Mouse (Mus musculus) CD4-positive, CD25-positive, alpha-beta regulatory T cell, adult 2 months (primary cell): Measurements from ENCODE around the gene Tex14.
A peak's percentile ranks its signal among the peaks of the same experiment; 100 is the strongest.

Source experiments
- DNase-seq: peaks from one replicate; pipeline ENCODE4 v3.0.0-alpha.2; 2012; ENCODE audit warnings: low read depth, low spot score

The Tex14 gene

DNA sequence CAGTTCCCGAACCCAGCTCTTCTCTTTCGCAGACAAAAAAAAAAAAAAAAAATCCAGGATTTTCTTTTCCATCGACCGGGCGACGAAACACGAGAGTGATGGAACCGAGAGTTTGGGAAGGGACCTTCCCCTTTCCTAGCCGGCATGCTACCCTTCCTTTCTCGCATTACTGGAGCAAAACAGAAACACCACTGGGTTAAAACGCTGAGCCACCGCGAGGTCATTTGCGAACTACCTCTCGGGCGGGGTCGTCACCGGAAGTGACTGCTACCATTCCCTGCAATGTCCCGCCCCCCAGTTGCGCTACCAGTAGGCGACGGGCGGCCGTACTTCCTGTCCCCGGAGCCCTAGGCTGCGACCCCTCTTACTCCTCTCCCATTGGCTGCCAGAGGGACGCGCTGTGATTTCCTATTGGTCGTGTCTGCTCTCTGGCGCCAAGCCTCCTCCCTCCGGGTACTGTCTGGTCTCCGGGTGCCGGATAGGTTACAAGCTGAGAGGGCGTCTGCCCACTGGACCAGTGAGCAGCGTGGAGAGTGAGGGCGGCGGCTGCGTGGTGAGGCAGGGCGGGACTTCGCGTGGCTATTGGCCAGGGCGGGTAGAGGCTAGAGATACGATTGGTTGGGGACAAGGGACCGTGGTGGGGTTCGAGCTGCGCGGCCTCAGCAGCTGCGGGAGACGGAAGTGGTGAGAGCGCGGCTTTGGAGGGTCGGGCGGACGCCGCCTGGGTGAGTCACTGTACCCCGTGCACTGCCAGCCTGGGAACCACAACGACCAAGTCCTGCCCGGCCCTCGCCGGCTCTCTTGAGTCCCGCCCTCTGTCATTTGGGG is 186.9 kb downstream of the Tex14 start, which contains the start of gene Mtmr4:
Gene Mtmr4 (plus strand): TSS at position 637 of the 828 bp plus-strand sequence.
- DNase-seq = peak; percentile 99

DNA sequence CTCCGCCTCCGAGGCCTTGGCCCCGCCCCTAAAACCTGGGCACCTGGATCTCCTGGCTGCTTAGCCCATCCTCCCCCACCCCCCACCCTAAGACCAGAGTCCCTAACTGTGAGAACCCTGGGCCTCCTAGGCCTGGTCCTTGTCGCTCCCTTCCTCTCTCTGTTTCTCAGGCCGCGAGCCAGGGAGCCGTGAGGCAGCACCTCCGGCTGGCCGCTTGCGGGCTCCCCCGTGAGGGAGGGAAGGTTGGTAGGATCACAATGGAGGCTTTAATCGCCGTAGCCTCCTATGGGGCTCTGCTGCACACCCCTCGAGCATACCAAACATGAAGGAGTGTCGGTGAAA is 187.5 kb downstream of the Tex14 start:
- DNase-seq = no peak

DNA sequence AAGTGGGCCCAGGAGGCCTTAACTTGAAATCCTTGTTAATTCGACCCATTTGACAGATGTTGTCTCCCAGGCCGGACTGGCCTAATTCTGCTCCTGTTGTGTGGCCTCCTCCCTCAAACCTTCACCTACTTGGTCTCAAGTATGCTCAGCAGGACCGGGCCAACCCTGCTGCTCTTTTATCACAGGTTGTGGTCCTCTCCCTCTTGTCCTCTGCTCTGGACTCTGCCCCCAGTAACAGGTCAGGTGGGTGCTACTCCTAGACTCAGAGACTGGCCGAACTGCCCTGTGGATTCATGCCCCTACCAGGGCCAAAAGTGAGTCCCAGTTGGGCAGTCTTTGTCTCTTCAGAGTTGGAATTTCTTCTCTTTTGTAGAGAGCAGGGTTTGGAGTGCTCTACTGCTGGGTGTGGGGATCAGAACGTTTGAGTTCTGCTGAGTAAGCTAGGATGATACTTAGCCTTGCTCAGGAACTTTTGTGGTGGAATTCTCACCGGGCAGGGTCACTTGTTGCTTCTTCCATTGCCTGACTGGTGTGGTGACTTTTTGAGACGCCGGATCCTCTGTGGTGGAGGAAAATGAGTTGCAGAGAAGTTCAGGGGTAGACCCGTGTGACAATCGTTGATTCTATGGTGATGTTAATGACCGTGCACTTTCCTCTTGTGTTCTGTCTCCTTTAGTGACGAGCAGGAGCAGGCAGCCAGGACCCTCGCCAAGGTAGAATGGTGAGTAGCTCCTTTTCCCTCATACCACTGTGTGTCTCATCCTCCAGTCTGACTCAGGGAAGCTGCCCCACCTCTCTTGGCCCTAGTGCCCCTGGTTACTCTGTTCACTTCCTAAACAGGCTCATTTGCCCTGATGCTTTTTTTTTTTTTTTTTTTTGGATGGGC is 188.1 kb downstream of the Tex14 start:
- DNase-seq = peak; percentile 7

DNA sequence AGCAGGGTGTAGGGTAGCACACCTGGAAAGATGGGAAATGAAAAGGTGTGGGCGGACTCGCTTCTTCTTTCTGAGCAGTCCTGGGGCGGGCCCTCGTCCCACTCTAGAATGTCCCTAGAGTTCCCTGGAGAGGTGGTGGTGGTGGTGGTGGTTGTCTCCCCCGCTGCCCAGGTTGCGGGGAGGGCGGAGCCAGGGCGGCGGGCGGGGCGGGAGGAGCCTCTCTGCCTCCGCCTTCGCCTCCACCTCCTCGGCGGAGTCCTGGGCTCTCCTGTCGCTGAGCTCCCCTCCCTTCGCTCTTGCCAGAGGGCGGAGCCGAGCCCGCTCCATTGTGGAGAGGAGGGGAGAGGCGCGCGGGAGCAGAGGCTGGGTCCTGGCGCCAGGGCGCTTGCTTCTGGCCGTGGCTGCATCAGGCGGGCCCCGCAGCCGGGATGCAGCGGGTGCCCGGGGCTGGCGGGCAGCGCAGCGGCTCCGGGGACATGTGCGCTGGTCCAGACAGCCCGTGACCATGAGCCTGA is 190.5 kb downstream of the Tex14 start:
- DNase-seq = peak; percentile 81

DNA sequence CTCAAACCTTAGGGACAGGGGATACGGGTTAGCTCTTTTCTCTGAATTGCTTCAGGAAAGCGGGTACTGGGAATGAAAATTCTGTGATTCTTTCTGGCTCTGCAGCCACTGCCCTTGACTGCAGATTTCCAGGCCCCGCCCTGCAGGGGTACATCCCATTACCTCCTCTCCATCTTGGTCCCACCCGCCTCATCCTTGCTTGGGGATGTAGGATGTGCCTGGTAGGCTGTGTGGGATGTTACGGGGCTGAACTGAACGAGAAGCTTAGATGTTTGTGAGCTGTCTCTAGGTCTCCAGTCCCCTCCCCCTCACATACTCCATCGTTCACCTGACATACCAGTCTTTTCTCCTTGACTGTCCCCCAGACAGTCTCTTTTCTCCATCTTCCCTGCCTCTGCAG is 191.1 kb downstream of the Tex14 start:
- DNase-seq = peak; percentile 20

DNA sequence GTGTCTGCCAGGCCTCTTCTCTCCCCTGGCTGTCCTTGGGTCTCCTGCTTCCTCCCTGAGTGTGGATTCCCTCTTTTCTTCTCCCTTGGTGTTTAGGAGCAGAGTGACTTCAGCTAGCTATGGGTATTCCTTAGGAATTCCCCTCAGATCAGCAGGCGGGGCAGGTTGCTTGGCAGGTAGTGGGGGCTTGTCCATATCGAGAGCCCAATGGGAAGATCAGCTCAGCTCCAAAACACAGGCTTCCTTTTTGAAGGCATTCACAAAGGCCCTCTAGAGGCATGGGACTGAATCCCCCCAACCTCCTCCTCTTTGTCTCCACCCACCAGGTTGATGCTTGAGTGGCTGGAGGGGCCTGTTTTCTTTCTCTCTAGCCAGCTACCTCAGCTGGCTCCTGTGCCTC is 191.6 kb downstream of the Tex14 start:
- DNase-seq = no peak

DNA sequence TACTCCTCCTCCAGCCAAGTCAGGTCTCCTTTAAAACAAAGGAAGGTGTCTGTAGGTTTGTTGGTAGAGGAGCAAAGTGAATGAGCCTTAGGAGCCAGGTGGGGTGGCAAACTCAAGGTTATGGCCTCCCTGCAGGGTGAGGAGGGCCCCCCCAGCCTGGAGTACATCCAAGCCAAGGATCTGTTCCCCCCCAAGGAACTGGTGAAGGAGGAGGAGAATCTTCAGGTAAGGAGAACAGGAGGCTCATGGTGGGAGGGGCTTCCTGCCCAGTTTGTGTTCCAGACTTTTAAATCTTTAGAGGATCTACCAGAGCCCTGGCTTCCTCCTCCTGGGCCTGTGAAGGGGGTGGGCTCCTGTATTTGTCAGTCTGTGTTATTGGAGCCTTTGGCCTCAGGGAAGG is 192.2 kb downstream of the Tex14 start:
- DNase-seq = no peak

DNA sequence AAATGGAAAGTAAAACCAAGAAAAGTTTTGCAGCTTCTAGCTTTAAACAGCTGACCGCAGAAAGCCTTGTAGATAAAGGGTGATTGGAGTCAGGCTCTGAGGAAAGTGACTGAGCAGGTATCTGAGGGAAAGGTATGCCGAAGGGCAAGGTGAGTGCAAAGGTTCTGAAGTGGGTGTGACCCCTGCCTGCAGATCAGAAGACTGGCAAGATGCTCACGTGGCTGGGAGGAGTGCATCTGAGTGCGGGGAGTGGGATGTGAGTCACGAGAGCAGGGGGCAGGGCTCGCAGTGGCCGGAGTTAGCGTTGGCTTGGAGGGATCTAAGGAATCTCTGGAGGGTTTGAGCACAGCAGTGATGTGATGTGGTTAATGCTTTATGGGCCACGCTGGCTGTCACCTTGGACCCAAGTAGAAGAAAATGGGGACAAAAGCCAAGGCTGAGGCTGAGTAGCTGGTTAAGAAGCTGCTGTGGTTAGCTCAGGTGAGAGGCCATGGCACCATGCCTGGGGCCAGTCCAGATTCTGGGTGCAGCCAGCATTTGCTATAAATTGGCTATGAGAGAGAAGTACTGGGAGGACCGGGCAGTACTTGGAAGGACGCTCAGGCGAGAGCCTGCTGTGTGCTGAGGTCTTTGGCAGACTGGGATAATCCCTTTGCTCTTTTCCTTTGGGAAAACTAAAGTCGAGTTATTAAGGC is 194.7 kb downstream of the Tex14 start:
- no peak for DNase-seq

DNA sequence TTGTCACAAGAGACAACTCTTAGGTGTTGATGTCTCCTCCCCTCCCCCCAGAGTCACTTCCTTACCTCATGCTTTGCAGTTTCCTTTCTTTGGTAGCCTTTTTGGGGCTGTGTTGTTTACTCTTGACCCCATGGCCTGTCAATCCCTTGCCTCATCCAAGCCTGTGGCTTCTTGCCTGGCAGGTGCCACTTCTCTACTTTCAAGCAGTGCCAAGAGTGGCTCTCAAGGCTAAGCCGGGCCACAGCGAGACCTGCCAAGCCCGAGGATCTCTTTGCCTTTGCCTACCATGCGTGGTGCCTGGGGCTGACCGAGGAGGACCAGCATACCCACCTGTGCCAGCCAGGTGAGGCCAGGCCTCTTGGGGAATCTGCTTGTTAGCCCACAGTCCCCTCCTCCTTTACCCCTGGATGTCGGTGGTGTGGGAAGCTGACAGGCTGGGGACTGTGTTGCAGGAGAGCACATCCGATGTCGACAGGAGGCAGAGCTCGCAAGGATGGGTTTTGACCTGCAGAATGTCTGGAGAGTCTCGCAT is 195.5 kb downstream of the Tex14 start:
- no peak for DNase-seq

DNA sequence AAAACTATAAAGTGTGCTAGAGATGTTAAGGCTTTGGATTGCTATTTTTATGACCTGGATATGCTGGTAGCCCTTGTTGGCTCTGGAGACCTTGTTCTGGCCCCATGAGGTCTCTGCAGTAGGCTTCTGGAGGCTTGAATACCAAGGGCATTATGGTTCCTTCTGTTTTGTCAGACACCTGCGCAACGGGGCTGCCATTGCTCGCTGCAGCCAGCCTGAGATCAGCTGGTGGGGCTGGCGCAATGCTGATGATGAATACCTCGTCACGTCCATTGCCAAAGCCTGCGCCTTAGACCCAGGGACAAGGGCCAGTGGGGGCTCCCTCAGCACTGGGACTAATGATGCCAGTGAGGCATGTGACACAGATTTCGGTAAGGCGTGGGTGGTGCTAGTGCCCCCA is 197.4 kb downstream of the Tex14 start:
- no peak for DNase-seq

DNA sequence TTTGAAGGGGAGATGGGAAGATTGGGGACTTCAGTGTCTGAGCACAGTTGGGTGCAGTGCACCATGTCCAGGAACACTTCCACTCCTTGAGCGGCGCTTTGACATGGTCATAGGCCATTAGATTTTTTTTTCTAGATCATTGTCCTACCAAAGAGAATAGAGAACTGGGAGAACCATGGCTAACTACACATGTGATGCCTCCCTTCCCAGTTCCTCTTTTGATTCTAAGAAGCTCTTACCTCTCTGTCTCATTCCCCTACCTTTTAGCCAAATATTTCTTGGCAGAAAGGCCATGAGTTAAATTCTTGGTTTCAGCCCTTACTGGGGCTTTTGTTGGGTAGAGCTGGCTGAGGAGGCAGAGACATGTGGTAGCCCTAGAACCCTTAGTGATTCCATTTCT is 198.7 kb downstream of the Tex14 start:
- no peak for DNase-seq
